Mouse (Mus musculus) midbrain, embryonic 13.5 days (tissue): Measurements from ENCODE around the gene Foxn1. TPM values are rescaled to one million over a fixed set of nuclear protein-coding genes. Genes with fewer than 3 reads are reported as not detected.

ENCODE experiments used
- ATAC-seq: fragments of 200-750 bp; cut with Nextera tagmentation; 2 replicates; pipeline ENCODE4 v1.8.0; 2017; ENCODE audit warnings: mild to moderate bottlenecking, moderate TSS enrichment, moderate library complexity
- H3K27ac ChIP-seq: fragments of 300-500 bp; sonication (generic); 2 replicates; pipeline ENCODE4 v1.5.1; 2015; ENCODE audit warnings: inconsistent platforms, mild to moderate bottlenecking, moderate library complexity
- H3K27me3 ChIP-seq: fragments of 300-500 bp; sonication (generic); 2 replicates; pipeline ENCODE4 v1.6.1; 2015; ENCODE audit warnings: mild to moderate bottlenecking, inconsistent platforms
- H3K36me3 ChIP-seq: fragments of 300-500 bp; sonication (generic); 2 replicates; pipeline ENCODE4 v1.6.1; 2015; ENCODE audit warnings: mild to moderate bottlenecking, inconsistent platforms
- H3K4me1 ChIP-seq: fragments of 300-500 bp; sonication (generic); replicated peaks from 2 replicates; pipeline ENCODE4 v1.6.1; 2015; ENCODE audit warnings: inconsistent platforms
- H3K4me2 ChIP-seq: fragments of 300-500 bp; sonication (generic); replicated peaks from 2 replicates; pipeline ENCODE4 v1.6.1; 2015; ENCODE audit warnings: moderate library complexity, mild to moderate bottlenecking, inconsistent platforms
- H3K4me3 ChIP-seq: fragments of 300-500 bp; sonication (generic); replicated peaks from 2 replicates; pipeline ENCODE4 v1.5.1; 2015; ENCODE audit warnings: mild to moderate bottlenecking, inconsistent platforms
- H3K9ac ChIP-seq: fragments of 300-500 bp; sonication (generic); replicated peaks from 2 replicates; pipeline ENCODE4 v1.6.1; 2015; ENCODE audit warnings: mild to moderate bottlenecking, inconsistent platforms
- H3K9me3 ChIP-seq: fragments of 300-500 bp; sonication (generic); 2 replicates; pipeline ENCODE4 v1.6.1; 2016; ENCODE audit warnings: mild to moderate bottlenecking, inconsistent platforms
- WGBS: fragments of 180-500 bp; shearing (Covaris S2); methylation state at CpG from one replicate; pipeline ENCODE4 v1.1.7; 2015; 5-methylcytosine and 5-hydroxymethylcytosine counted together
- polyA plus RNA-seq: library from polyadenylated mRNA; unstranded; fragments of >200 nt; fragmentation: Nextera tagmentation; extraction: Ambion mirVana; gene quantifications from 2 replicates; pipeline ENCODE4 v1.2.1, GENCODE M21; 2015

Gene Foxn1
- polyA plus RNA-seq, 1 experiment from 2014 or later, result not detected

DNA sequence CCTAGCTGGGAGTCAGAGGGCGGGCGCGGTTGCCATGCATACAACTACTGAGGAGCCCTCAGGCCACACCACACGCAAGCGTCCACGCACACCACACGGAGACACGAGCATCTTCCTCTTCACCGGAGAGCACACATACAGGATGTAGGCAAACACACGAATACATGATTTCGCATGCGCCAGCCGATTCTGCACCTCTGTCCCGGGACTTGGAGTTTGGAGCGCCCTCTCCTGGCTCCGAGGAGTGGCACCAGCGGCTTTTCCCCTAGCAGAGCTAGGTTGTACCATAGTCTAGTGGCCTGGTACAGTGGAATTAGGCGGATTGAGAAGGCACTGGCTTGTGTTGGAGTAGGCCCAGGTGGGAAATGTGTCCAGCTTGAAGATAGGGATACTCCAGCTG is 11.0 kb upstream of the Foxn1 start:
- peak overlapping the region; percentile 50; the same call in 1 of the 2 replicates for H3K9ac ChIP-seq
- H3K4me3 ChIP-seq, result peak overlapping the region; percentile 24; the same call in 1 of the 2 replicates
- H3K36me3 ChIP-seq, result no peaks in the 10 kb centered on the region
- H3K9me3 ChIP-seq, result no peaks in the 10 kb centered on the region
- ATAC-seq, result peak; percentile 67
- H3K27me3 ChIP-seq, result no peaks in the 10 kb centered on the region
- H3K4me1 ChIP-seq, result peaks cover 8% of the 10 kb centered on the region
- 7% methylated on average over 18 of the region's 18 CpGs for WGBS
- H3K4me2 ChIP-seq, result peak overlapping the region; percentile 53
- no peak overlapping the region for H3K27ac ChIP-seq

DNA sequence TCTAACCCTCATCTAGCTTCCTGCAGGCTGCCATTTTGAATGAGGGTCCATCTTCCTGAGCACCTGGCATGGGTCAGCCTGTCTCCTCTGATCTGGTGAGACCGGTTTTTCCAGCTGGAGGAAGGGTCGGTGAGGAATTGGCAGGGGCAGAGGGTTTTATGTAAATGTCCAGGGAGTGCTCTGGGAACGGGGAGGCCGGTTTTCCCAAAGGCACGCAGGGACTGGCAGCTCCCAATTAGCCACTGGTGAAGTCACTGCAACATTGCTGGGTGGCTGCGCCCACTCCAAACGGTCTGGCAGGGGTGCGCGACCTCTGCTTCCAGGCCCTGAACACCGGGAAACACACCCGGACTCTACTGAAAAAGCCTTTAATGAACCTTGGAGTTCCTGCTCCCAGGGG is 10.6 kb upstream of the Foxn1 start:
- H3K4me2 ChIP-seq, result peak overlapping the region; percentile 53
- no peaks in the 10 kb centered on the region for H3K36me3 ChIP-seq
- peaks cover 8% of the 10 kb centered on the region for H3K4me1 ChIP-seq
- H3K4me3 ChIP-seq, result peak overlapping the region; percentile 24; the same call in 1 of the 2 replicates
- no peak overlapping the region for H3K27ac ChIP-seq
- no peaks in the 10 kb centered on the region for H3K27me3 ChIP-seq
- 38% methylated on average over 11 of the region's 11 CpGs for WGBS
- 0 out of 2 replicates have a peak, but pooled peaks have one; percentile 10 for ATAC-seq
- no peaks in the 10 kb centered on the region for H3K9me3 ChIP-seq
- H3K9ac ChIP-seq, result peak overlapping the region; percentile 50; the same call in 1 of the 2 replicates

DNA sequence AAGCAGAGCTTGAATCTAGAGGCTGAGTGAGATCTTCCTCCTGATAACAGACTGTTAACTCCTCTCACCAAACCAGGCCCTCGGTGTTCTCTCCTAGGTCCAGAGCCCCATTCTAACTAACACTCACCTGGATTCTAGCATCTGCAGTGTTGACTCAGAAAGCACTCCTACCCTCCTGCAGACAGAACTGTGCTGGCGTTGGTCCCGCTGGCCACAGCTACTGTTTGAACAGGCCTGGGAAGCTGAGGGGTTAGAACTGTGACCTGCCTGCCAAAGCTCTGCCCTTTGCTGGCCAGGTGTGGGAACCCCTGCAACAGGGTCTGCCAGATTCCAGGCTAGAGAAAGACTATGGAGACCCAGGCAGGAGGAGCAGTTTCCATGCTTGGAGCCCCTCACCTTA is 6.4 kb upstream of the Foxn1 start:
- H3K9ac ChIP-seq, result no peak overlapping the region
- H3K27ac ChIP-seq, result no peak overlapping the region
- no peak overlapping the region for H3K4me2 ChIP-seq
- peaks cover 8% of the 10 kb centered on the region for H3K4me1 ChIP-seq
- H3K27me3 ChIP-seq, result no peaks in the 10 kb centered on the region
- 95% methylated on average over 3 of the region's 3 CpGs for WGBS
- no peak for ATAC-seq
- no peak overlapping the region for H3K4me3 ChIP-seq
- no peaks in the 10 kb centered on the region for H3K9me3 ChIP-seq
- H3K36me3 ChIP-seq, result no peaks in the 10 kb centered on the region

DNA sequence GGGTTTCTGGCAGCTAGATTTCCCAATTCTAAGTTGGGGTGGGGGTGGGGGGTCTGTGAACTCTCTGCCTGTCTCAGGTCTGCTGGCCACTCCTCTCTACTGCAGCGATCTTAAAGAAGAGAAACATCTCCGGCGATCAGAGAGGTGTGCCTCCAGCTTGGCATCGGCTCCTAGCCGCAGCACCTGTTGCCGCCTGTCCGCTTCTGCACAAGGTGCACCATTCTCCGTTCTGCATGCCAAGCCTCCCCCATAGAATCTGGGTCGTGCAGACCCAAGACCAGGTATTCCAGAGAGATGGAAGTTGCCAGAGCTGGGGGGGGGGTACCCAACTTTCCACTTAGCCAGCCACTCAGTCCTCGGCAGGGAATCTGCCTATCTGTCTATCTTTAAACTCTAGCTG is 582 bp downstream of the Foxn1 start:
- H3K9me3 ChIP-seq, result no peaks in the 10 kb centered on the region
- no peaks in the 10 kb centered on the region for H3K4me1 ChIP-seq
- no peaks in the 10 kb centered on the region for H3K27me3 ChIP-seq
- ATAC-seq, result no peak
- H3K27ac ChIP-seq, result no peak overlapping the region
- no peak overlapping the region for H3K4me3 ChIP-seq
- no peak overlapping the region for H3K9ac ChIP-seq
- H3K36me3 ChIP-seq, result no peaks in the 10 kb centered on the region
- no peak overlapping the region for H3K4me2 ChIP-seq
- 88% methylated on average over 10 of the region's 10 CpGs for WGBS

DNA sequence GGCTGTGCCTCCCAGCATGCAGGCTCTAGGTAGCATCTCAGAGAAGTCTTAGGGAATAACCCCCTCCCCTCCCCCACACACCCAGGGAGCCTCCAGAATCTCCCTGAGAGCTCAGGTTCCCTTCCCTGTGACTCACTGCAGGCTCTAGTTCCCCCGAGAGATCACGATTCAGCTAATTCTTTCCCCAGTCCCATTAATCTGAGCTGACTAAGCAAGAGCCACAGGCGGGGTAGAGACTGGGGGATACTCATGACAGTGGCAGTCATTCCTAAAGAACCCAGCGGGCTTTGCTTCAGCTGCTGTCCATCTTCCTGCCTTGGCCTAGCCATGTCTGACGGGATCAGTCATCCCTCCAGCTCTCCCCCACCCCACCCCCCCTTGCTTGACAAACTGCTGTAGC is 3.7 kb downstream of the Foxn1 start:
- WGBS, result 29% methylated on average over 5 of the region's 5 CpGs
- Histone ChIP-seq H3K36me3 (no peaks in the 10 kb centered on the region), H3K27ac (no peak overlapping the region), H3K4me3 (no peak overlapping the region), H3K27me3 (no peaks in the 10 kb centered on the region), H3K4me2 (no peak overlapping the region), H3K4me1 (no peaks in the 10 kb centered on the region), H3K9me3 (no peaks in the 10 kb centered on the region), H3K9ac (no peak overlapping the region)
- no peak for ATAC-seq

DNA sequence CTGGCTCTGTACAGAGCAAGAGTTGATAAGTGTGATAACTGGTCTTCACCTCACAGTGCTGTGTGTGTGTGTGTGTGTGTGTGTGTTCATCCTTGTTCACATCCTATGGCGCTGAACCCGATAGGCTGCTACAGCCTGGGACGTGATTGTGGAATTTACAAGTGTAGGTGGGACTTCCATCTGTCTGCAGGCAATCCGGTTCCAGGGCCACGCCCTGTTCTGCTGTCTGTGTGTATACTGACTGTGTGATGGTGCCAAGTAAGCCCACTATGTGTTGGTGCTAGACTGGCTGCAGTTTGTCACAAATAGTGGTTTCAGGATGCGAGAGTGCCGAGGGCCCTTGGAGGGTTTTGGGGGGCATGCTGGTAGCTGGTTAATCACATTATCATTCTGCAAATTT is 4.1 kb downstream of the Foxn1 start:
- ATAC-seq, result no peak
- Histone ChIP-seq H3K4me1 (no peaks in the 10 kb centered on the region), H3K9ac (no peak overlapping the region), H3K4me2 (no peak overlapping the region), H3K27ac (no peak overlapping the region), H3K4me3 (no peak overlapping the region), H3K9me3 (no peaks in the 10 kb centered on the region), H3K27me3 (no peaks in the 10 kb centered on the region), H3K36me3 (no peaks in the 10 kb centered on the region)
- WGBS, result 80% methylated on average over 7 of the region's 7 CpGs

DNA sequence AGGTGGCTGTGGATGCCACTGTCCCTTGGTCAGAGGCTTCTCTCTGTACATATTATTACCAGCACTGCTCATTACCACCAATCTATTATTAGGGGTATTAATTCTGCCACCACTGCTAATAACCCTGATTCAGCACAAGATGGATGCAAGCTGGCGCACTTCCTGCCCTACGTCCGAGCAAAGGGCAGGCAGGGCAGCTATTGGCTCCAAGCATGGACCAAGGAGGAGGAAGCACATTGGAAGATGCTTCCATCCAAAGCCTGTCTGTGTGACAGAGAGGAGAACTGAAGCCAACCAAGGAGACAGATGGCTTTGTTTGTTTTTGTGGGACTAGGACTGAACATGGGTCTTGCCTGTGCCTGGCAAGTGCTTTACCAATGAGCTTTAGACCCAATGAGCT is 5.4 kb downstream of the Foxn1 start:
- H3K27me3 ChIP-seq, result no peaks in the 10 kb centered on the region
- WGBS, result 84% methylated on average over 3 of the region's 3 CpGs

DNA sequence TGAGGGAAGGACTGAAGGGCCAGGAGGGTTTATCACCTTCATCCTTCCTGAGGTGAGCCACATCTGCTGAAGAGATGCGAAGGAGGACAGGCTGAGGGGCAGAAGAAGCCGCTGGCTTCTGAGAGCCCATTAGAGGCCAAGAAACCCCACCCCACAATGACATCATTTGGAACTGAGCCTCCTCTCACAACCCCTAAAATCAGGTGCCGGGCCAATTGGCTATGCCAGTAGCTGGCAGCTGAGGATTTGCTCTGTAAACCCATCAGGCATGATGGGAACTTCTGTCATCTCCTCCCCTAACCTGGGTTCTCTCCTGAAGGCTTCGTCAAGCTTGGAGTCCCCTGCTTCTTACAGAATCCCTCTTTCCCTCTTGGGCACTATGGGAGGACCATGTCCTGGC is 6.0 kb downstream of the Foxn1 start:
- 85% methylated on average over 4 of the region's 4 CpGs for WGBS
- H3K4me2 ChIP-seq, result no peak overlapping the region

More for the DNA sequence above, 5.4 kb downstream of the Foxn1 start:
- H3K4me1 ChIP-seq, result no peaks in the 10 kb centered on the region
- H3K27ac ChIP-seq, result no peak overlapping the region
- no peaks in the 10 kb centered on the region for H3K36me3 ChIP-seq
- ATAC-seq, result no peak
- no peak overlapping the region for H3K9ac ChIP-seq
- no peak overlapping the region for H3K4me3 ChIP-seq
- no peak overlapping the region for H3K4me2 ChIP-seq
- no peaks in the 10 kb centered on the region for H3K9me3 ChIP-seq

DNA sequence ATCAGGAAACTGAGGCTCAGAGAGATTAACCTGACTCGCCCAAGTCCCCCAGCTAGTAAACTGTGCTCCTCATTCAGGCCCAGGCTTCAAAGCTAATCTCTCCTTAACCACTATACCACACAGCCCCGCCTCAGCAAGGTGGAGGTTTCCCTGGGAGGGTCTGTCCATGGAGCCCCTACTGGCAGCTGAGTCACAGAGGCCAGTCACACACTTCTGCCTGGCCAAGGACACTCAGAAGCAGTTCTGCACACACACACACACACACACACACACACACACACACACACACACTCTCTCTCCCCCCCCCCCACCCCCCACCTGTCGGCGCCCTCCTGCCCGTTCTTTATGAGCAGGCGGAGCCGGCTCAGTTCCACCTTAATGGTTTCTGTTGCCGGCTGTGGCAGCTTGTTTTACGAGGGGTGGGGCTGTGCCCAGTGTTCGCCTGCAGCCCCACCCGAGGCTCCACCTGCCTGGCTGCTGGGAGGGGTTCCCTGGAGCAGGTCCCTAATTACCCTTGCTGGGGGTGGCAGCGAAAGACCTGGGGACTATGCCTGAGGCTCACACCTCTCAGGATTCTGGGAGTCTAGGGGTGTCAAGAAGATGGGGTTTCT is 8.7 kb downstream of the Foxn1 start:
- Histone ChIP-seq H3K27me3 (no peaks in the 10 kb centered on the region), H3K9ac (no peak overlapping the region), H3K4me3 (no peak overlapping the region), H3K27ac (no peak overlapping the region), H3K4me2 (no peak overlapping the region), H3K9me3 (no peaks in the 10 kb centered on the region), H3K4me1 (peaks cover 2% of the 10 kb centered on the region), H3K36me3 (no peaks in the 10 kb centered on the region)
- WGBS, result 50% methylated on average over 10 of the region's 12 CpGs
- no peak for ATAC-seq

More for the DNA sequence above, 6.0 kb downstream of the Foxn1 start:
- Histone ChIP-seq H3K4me1 (no peaks in the 10 kb centered on the region), H3K9me3 (no peaks in the 10 kb centered on the region), H3K27ac (no peak overlapping the region), H3K27me3 (no peaks in the 10 kb centered on the region), H3K9ac (no peak overlapping the region), H3K4me3 (no peak overlapping the region), H3K36me3 (no peaks in the 10 kb centered on the region)
- ATAC-seq, result no peak

DNA sequence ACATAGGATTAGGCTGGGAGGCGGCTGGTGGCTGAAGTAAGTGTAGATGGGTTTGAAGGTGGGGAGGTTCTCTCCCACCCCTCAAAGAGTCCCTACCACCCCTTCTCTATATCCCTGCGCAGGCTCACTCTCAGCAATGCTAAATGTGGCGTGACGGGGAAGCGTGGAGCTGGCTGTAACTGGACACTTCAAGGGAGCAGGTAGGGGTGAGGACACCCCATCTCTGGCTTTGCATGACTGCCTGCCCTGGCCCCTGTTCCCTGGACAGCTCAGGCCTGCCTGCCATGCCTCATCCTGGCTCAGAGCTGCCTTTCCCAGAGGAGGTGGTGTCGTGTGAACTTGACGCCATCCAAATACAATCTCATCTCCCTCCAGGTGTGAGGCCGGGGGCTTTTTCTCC is 12.2 kb downstream of the Foxn1 start:
- Histone ChIP-seq H3K4me2 (no peak overlapping the region), H3K9ac (no peak overlapping the region), H3K36me3 (no peaks in the 10 kb centered on the region), H3K4me3 (no peak overlapping the region), H3K4me1 (peaks cover 6% of the 10 kb centered on the region), H3K9me3 (no peaks in the 10 kb centered on the region), H3K27me3 (no peaks in the 10 kb centered on the region), H3K27ac (no peak overlapping the region)
- ATAC-seq, result no peak
- 81% methylated on average over 8 of the region's 8 CpGs for WGBS

DNA sequence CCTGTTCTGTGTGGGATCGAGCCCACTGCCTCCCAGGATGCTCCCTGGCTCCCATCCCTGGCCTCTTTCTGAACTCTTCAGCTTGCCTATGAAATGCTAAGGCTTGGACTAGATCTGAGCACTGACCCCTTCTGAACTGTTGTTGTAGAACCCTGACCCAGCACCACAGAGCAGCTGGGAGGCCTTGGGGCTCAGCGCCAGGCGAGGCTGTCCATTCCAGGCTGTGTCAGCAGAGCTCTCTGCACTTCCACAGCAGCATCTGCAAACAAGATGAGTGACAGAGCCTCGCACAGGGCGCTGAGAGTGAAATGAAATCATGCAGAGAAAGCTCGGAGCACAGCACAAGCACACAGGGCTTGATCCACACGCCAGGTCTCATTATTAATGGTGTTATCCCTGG is 13.7 kb downstream of the Foxn1 start:
- Histone ChIP-seq H3K4me2 (no peak overlapping the region), H3K27ac (peak overlapping the region; percentile 55; the same call in 1 of the 2 replicates), H3K4me1 (peaks cover 6% of the 10 kb centered on the region), H3K4me3 (no peak overlapping the region), H3K9me3 (no peaks in the 10 kb centered on the region), H3K9ac (no peak overlapping the region), H3K36me3 (no peaks in the 10 kb centered on the region), H3K27me3 (no peaks in the 10 kb centered on the region)
- WGBS, result 44% methylated on average over 7 of the region's 7 CpGs
- no peak for ATAC-seq

DNA sequence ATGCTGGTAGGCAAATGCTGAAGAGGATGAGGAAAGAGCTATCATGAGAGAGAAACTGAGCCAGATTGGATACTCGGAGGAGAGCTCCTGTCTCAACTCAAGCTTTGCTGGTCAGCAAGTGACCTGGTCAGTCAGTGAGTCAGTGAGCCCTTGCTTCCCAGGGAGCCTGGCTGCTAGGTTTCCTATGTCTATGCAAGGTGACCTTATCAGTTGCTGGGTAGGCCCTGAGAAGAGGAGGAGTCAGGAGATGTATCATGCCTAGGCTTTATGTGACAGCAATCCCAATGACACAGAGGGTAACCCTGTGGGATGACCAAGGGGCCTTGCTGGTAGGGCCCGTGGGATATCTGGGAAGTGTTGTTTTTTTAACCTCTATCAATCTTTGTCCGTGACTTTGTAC is 14.2 kb downstream of the Foxn1 start:
- Histone ChIP-seq H3K4me3 (no peak overlapping the region), H3K27ac (no peak overlapping the region), H3K27me3 (no peaks in the 10 kb centered on the region), H3K4me2 (no peak overlapping the region), H3K4me1 (peaks cover 6% of the 10 kb centered on the region), H3K9ac (no peak overlapping the region), H3K36me3 (no peaks in the 10 kb centered on the region), H3K9me3 (no peaks in the 10 kb centered on the region)
- 87% methylated on average over 3 of the region's 3 CpGs for WGBS
- no peak for ATAC-seq

DNA sequence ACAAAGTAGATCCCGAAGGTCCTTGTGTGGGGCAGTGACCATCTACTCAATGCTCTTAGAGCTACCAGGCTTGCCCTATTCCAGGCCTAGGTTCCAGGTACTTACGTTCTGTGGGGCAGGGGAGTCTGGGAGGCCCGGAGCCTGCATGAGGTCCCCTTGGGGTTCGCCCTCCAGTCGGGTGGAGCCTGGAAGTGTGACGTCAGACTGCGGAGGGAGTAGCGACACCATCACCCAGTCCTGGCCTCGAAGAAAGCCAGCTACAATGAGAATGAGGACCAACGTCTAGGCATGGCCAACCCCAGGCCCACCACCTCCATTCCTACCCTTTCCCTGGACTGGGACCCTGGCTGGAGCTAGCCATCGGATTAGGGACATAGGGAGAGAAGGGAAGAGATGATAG is 14.6 kb downstream of the Foxn1 start:
- Histone ChIP-seq H3K27ac (no peak overlapping the region), H3K4me3 (no peak overlapping the region), H3K4me2 (no peak overlapping the region), H3K36me3 (no peaks in the 10 kb centered on the region), H3K27me3 (no peaks in the 10 kb centered on the region), H3K9me3 (no peaks in the 10 kb centered on the region), H3K9ac (no peak overlapping the region), H3K4me1 (peaks cover 6% of the 10 kb centered on the region)
- no peak for ATAC-seq
- 89% methylated on average over 11 of the region's 11 CpGs for WGBS
